Mouse (Mus musculus) liver, embryonic 14.5 days (tissue): ENCODE measurements around the gene Shld2. TPM values are rescaled to one million over a fixed set of nuclear protein-coding genes. Genes with fewer than 3 reads are reported as not detected.
A peak's percentile ranks its signal among the peaks of the same experiment; 100 is the strongest.

Source experiments
- ATAC-seq: fragments of 200-750 bp; cut with Nextera tagmentation; 2 replicates; pipeline ENCODE4 v1.8.0; 2017; ENCODE audit warnings: moderate number of reproducible peaks, mild to moderate bottlenecking, moderate library complexity; ENCODE audit not compliant: insufficient read depth
- DNase-seq, 3 experiments: peaks; one replicate each; pipeline ENCODE4 v3.0.0-alpha.2; 2012 to 2013; ENCODE audit warnings: low read depth in 3 of 3, low spot score in 3 of 3
- H3K27ac ChIP-seq: fragments of 300-500 bp; sonication (generic); 2 replicates; pipeline ENCODE4 v1.5.1; 2014; ENCODE audit warnings: moderate library complexity, mild to moderate bottlenecking, control low read depth, inconsistent platforms
- H3K27me3 ChIP-seq: fragments of 300-500 bp; sonication (generic); 2 replicates; pipeline ENCODE4 v1.6.1; 2014; ENCODE audit warnings: mild to moderate bottlenecking, low read length, moderate library complexity; ENCODE audit not compliant: control insufficient read depth, insufficient read depth
- H3K36me3 ChIP-seq: fragments of 300-500 bp; sonication (generic); replicated peaks from 2 replicates; pipeline ENCODE4 v1.6.1; 2014; ENCODE audit warnings: low read depth; ENCODE audit not compliant: control insufficient read depth, insufficient read depth
- H3K4me1 ChIP-seq, 2 experiments: fragments of 200-500 bp in 1 of 2; fragments of 300-500 bp in 1 of 2; sonication (generic) in 1 of 2; replicated peaks; 2 replicates each; pipeline ENCODE4 v1.6.1; 2012 to 2014; ENCODE audit warnings: antibody characterized with exemption in 1 of 2, inconsistent platforms in 1 of 2, low read length in 1 of 2; ENCODE audit not compliant: control insufficient read depth in 2 of 2, insufficient read depth in 2 of 2
- H3K4me2 ChIP-seq: fragments of 300-500 bp; sonication (generic); 2 replicates; pipeline ENCODE4 v1.6.1; 2014; ENCODE audit warnings: low read depth, mild to moderate bottlenecking, control low read depth, moderate library complexity
- H3K4me3 ChIP-seq, 2 experiments: fragments of 200-500 bp in 1 of 2; fragments of 300-500 bp in 1 of 2; sonication (generic) in 1 of 2; 2 replicates each; pipeline ENCODE4 v1.5.1; 2012 to 2014; ENCODE audit warnings: low read depth in 2 of 2, low read length in 2 of 2, mild to moderate bottlenecking in 2 of 2, control low read depth in 1 of 2, inconsistent platforms in 1 of 2, moderate library complexity in 1 of 2; ENCODE audit not compliant: insufficient read depth in 1 of 2
- H3K9ac ChIP-seq: fragments of 300-500 bp; sonication (generic); replicated peaks from 2 replicates; pipeline ENCODE4 v1.6.1; 2014; ENCODE audit warnings: mild to moderate bottlenecking, control low read depth, moderate library complexity
- H3K9me3 ChIP-seq: fragments of 300-500 bp; sonication (generic); 2 replicates; pipeline ENCODE4 v1.6.1; 2016; ENCODE audit warnings: low read length, mixed read lengths; ENCODE audit not compliant: control insufficient read depth
- CTCF ChIP-seq: IDR thresholded peaks from 2 replicates; pipeline ENCODE4 v1.5.1; 2016; ENCODE audit warnings: antibody characterized with exemption, low read depth, control low read depth
- EP300 ChIP-seq: IDR thresholded peaks from 2 replicates; pipeline ENCODE4 v1.6.1; 2016; ENCODE audit warnings: antibody characterized with exemption, low read depth
- WGBS: fragments of 180-500 bp; shearing (Covaris S2); extraction: QIAGEN DNeasy Blood & Tissue Kit; methylation state at CpG from one replicate; pipeline ENCODE4 v1.1.7; 2014; ENCODE audit not compliant: insufficient replicate concordance; 5-methylcytosine and 5-hydroxymethylcytosine counted together
- polyA plus RNA-seq, 2 experiments: library from polyadenylated mRNA; depleted of rRNA in 1 of 2; stranded (reverse) in 1 of 2; unstranded in 1 of 2; fragments of >200 nt; fragmentation: Nextera tagmentation in 1 of 2; extraction: Ambion mirVana in 1 of 2; gene quantifications; 2 replicates each; pipeline versions ENCODE4 v1.2.1 to v1.2.3; 2012 to 2014

Shld2 gene
- polyA plus RNA-seq, 2 experiments, result 3.0 to 4.8 TPM

DNA sequence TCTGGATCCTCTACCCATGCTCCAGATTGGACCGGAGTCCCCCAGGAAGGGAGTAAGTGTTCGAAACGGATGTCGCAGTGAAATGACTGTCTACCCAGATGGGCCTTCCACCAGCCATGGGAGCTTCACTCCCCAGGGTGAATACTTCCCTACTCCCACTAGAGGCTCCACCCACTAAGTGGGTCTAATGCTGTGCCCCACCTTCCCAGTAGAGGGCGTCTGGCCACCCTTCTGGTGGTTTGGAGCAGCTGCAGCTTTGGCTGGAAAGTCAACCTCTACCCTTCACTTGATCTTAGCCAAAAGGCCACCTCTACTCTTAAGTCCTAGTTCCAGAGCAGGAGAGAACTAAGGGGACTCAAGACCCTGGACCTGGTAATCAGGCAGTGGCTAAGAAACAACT lies 121.7 kb downstream of the Shld2 start:
- peak; percentile 23 to 40 (median 26) for DNase-seq
- no peaks in the 10 kb centered on the region for H3K9me3 ChIP-seq
- no peak overlapping the region for H3K4me3 ChIP-seq
- ATAC-seq, result no peak
- WGBS, result 58% methylated on average over 5 of the region's 5 CpGs
- H3K36me3 ChIP-seq, result no peaks in the 10 kb centered on the region
- peaks cover 4 to 20% of the 10 kb centered on the region in 2 experiments; a peak in 3 of 4 replicates for H3K4me1 ChIP-seq
- TF ChIP-seq EP300 (no peak), CTCF (peak; percentile 86)
- no peak overlapping the region for H3K9ac ChIP-seq
- H3K4me2 ChIP-seq, result no peak overlapping the region
- H3K27ac ChIP-seq, result no peak overlapping the region
- no peaks in the 10 kb centered on the region for H3K27me3 ChIP-seq

Other genes starting within 250 kb of the Shld2 start
- 0.03 and 0.06 TPM in 2 replicates for gene Anxa8, start 224.5 kb downstream of the Shld2 start, polyA plus RNA-seq (2012; rRNA removed)
- 0.33 TPM in 1 of 2 replicates, not detected in the other for gene Anxa8, start 224.5 kb downstream of the Shld2 start, polyA plus RNA-seq (2014; fragmentation: Nextera tagmentation; extraction: Ambion mirVana)
- gene A630023A22Rik, start 207.7 kb downstream of the Shld2 start, polyA plus RNA-seq (2012; rRNA removed), result not detected in 2 replicates
- not detected in 2 replicates for gene A630023A22Rik, start 207.7 kb downstream of the Shld2 start, polyA plus RNA-seq (2014; fragmentation: Nextera tagmentation; extraction: Ambion mirVana)
- gene Npy4r, start 158.0 kb downstream of the Shld2 start, polyA plus RNA-seq (2012; rRNA removed), result 0.01 TPM in 2 replicates
- 0.08 TPM in 1 of 2 replicates, not detected in the other for gene Npy4r, start 158.0 kb downstream of the Shld2 start, polyA plus RNA-seq (2014; fragmentation: Nextera tagmentation; extraction: Ambion mirVana)
- gene Gprin2, start 108.8 kb downstream of the Shld2 start, polyA plus RNA-seq (2012; rRNA removed), result 0.04 and 0.11 TPM in 2 replicates
- gene Gprin2, start 108.8 kb downstream of the Shld2 start, polyA plus RNA-seq (2014; fragmentation: Nextera tagmentation; extraction: Ambion mirVana), result 0.03 and 0.09 TPM in 2 replicates
- 0.64 and 0.74 TPM in 2 replicates for gene Syt15, start 90.9 kb downstream of the Shld2 start, polyA plus RNA-seq (2012; rRNA removed)
- 0.13 and 0.30 TPM in 2 replicates for gene Syt15, start 90.9 kb downstream of the Shld2 start, polyA plus RNA-seq (2014; fragmentation: Nextera tagmentation; extraction: Ambion mirVana)
- gene Glud1, start 234 bp upstream of the Shld2 start, polyA plus RNA-seq (2012; rRNA removed), result 140 and 186 TPM in 2 replicates
- gene Glud1, start 234 bp upstream of the Shld2 start, polyA plus RNA-seq (2014; fragmentation: Nextera tagmentation; extraction: Ambion mirVana), result 145 and 151 TPM in 2 replicates
- 0.48 TPM in 1 of 2 replicates, not detected in the other for gene Fam25c, start 44.9 kb upstream of the Shld2 start, polyA plus RNA-seq (2012; rRNA removed)
- 0.28 and 0.40 TPM in 2 replicates for gene Fam25c, start 44.9 kb upstream of the Shld2 start, polyA plus RNA-seq (2014; fragmentation: Nextera tagmentation; extraction: Ambion mirVana)
- 0.17 and 0.21 TPM in 2 replicates for gene Sncg, start 64.3 kb upstream of the Shld2 start, polyA plus RNA-seq (2012; rRNA removed)
- gene Sncg, start 64.3 kb upstream of the Shld2 start, polyA plus RNA-seq (2014; fragmentation: Nextera tagmentation; extraction: Ambion mirVana), result not detected in 2 replicates
- 1.0 and 1.1 TPM in 2 replicates for gene Mmrn2, start 65.0 kb upstream of the Shld2 start, polyA plus RNA-seq (2012; rRNA removed)
- 1.3 and 1.8 TPM in 2 replicates for gene Mmrn2, start 65.0 kb upstream of the Shld2 start, polyA plus RNA-seq (2014; fragmentation: Nextera tagmentation; extraction: Ambion mirVana)
- 1.9 and 2.8 TPM in 2 replicates for gene Bmpr1a, start 192.8 kb upstream of the Shld2 start, polyA plus RNA-seq (2012; rRNA removed)
- gene Bmpr1a, start 192.8 kb upstream of the Shld2 start, polyA plus RNA-seq (2014; fragmentation: Nextera tagmentation; extraction: Ambion mirVana), result 3.2 and 3.9 TPM in 2 replicates
- gene 9230112D13Rik, start 212.3 kb upstream of the Shld2 start, polyA plus RNA-seq (2012; rRNA removed), result not detected in 2 replicates
- not detected in 2 replicates for gene 9230112D13Rik, start 212.3 kb upstream of the Shld2 start, polyA plus RNA-seq (2014; fragmentation: Nextera tagmentation; extraction: Ambion mirVana)